Mouse (Mus musculus) mouse embryonic stem cell (cell line): ENCODE results near the gene Rhbg.

ENCODE experiments used
- in situ Hi-C, 2 experiments: fragments of 300-500 bp; cut with MboI; formaldehyde crosslinking; loops; 1 replicate in 1 of 2; 3 replicates in 1 of 2; pipeline ENCODE4 v1.14.3; 2019 to 2020; ENCODE audit warnings: low sequenced_read_pairs in 2 of 2, low pct_unique_long_range_greater_than_20kb in 1 of 2, mixed read lengths in 1 of 2; ENCODE audit not compliant: unreplicated experiment in 1 of 2

Gene Rhbg

DNA sequence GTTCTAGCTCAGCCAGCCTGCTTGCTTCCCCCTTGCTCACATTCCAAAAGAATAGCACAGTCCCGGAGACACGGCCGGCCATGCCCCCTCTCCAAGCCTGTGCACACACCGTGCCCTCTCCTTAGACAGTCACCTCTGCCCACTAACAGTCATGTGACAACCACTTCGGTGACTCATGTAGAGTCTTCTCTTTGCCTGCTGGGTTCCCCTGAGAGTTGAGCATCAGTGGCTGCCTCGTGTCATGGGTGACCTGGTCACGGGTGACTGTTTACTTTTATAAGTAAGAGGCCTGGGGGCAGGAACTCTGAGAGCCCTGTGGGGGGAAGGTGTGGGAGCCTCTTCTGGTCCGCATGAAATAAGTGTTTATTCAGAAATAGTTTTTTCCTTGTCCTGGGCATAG lies 20.5 kb downstream of the Rhbg start:
- in situ Hi-C loops: loop anchor here in 1 of 2 experiments (5.0 kb wide), 1 partner anchor 42 kb away; no protein-coding TSS in a partner anchor

DNA sequence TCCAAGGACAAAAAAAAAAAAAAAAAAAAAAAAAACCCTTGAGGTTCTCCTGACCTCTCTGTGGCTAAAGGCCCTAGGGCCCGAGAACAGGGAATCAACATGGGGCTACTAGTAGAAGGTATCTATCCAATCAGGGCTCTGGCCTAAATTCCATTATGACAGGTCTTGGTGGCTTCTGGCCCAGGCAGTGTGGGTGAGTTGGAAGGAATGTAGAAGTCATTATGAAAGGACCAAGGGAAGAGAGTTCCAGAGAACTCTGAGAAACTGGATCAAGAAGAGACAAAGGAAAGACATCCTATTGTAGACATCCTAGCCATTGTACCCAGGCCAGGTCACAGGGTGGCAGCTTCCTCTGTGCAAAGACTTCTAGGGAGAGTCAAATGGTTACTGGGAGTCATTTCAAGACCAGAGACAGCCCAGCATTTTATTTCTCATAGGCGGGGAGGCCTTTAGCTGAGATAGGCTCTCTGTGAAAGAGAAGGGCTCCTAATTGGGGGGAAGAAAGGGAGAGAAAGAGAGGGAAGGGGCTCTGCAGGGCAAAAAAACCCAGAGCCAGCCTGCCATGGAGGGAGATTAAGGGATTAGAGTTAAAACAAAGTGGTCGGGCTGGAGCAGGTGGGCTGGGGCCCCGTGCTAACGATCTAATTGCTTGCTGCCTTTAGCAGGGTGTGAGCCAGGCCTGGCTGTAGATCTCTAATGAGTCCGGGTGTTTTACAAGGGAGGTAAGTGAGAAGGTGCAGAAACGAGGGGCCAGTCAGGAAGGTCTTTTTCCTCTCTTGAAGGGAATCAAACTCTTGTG lies 21.5 kb downstream of the Rhbg start:
- in situ Hi-C loops: loop anchor here in 1 of 2 experiments (5.0 kb wide), 1 partner anchor 41 kb away; no protein-coding TSS in a partner anchor

DNA sequence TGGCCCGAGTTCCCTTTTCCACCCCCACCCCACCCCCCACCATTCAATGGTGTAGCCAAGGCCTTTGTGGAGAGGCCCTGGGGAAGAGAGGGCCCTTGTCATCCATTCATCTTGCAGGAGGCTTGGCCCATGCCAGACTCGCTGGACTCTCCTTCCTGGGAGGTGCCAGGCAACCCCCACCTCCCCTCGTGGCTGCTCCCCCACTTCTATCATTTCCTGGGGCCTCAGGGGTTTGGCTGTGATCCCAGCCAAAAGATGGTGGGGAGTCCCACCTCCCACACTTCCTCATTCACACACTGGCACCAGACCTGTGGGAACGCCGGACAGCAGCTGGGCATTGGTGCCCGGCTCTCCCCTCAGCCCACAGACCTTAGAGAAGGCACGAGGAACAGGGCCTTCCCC lies 22.2 kb downstream of the Rhbg start:
- in situ Hi-C loops: loop anchor here in 1 of 2 experiments (5.0 kb wide), 1 partner anchor 40 kb away; no protein-coding TSS in a partner anchor

DNA sequence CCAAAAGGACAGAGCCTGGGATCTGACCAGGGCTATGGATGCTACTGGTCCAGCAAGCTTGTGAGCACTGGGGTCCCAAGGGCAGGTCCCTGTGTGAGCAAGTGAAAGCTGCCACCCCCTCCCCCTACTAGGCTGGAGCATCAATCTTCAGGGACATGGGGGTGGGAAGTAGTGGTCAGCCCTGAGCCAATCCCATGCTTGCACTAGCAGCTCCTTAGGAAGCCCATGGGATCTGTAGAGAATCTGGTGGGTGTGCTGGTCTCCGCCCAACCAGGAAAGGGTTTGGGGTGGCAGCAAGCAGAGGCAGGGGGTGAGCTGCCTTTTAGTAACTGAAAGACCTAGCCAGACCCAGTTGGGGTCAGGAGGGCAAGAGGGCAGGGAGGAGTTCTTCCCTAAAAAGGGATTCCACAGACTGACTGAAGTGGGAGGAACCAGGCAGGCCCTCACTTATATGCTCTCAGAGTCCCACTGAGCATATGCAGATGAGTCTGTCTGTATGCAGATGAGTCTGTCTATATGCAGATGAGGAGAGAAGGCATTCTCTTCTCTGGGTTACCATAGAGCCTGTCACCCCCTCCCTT lies 23.4 kb downstream of the Rhbg start:
- in situ Hi-C loops: loop anchor here in 1 of 2 experiments (5.0 kb wide), 1 partner anchor 39 kb away; no protein-coding TSS in a partner anchor

DNA sequence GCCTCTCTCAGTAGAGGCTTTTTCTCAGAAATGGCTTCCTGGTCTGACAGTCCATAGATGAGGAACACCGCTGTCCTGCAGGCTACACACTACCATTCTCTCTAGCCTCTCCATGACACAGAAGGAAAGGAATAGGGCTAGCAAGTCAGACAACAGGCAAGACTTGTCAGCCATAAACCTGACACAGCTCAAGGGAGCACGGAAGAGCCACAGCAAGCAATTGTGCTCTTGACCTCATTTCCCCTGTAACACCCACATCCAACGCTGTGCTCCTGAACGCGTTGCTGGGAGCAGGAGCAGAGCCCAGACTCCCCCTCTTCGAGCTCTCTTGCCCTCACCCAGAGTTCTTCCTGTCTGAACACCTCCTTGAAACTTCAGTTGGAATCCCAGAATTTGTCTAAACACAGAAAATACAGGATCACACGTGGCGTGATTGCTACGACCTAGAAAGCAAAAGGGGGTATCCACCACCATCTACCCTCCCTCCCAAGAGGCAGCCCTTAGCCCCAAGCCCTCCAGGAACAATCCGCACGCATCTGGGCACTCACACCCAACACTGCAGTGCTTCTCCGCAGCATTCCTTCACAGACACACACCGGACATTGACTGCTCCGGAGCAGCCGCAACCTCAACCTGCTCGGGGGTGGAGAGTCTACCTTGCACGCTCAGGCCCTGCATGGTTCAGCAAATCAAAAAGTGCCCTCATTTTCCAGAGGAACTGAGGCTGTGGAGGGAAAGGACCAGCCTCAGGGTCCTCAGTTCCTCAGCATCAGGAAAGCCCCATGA lies 24.1 kb downstream of the Rhbg start:
- in situ Hi-C loops: loop anchor here in 1 of 2 experiments (5.0 kb wide), 1 partner anchor 38 kb away; no protein-coding TSS in a partner anchor

DNA sequence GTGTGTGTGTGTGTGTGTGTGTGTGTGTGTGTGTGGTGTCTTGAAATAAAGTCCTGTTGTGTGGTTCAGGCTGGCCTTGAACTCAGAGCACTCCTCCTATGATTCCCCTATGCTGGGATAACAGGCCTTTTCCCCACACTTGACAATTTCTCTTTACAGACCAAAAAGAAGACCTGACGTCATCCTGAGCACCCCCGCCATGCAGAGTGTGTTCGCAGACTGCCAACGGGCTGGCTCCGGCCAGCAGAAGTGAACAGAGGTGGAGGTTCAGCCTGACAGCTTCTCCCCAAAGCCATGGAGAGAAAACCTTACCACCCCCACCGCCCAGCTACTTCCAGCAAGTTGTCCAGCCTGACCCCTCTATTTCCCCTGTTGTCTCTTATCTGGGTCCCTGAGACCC lies 25.0 kb downstream of the Rhbg start:
- in situ Hi-C loops: no loop called here

DNA sequence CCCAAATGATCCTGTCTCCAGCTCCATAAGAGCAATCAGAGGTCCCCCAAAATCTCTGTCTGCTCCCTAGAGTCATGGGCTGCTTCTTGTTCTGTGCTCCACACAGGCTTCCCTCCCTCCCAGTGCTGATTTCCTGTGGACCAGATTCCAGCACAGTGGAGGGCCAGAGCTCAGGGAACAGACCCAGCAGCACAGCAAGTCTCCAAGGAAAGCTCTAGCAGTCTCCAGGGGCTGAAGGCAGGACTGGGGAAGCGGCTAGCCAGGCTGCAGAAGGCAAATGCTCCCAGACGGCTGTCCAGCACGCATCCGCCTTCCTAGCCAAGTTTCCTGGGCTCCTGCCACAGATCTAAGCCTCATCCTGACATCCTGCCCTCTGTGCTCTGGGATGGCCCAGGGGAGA lies 25.6 kb downstream of the Rhbg start:
- in situ Hi-C loops: no loop called here

DNA sequence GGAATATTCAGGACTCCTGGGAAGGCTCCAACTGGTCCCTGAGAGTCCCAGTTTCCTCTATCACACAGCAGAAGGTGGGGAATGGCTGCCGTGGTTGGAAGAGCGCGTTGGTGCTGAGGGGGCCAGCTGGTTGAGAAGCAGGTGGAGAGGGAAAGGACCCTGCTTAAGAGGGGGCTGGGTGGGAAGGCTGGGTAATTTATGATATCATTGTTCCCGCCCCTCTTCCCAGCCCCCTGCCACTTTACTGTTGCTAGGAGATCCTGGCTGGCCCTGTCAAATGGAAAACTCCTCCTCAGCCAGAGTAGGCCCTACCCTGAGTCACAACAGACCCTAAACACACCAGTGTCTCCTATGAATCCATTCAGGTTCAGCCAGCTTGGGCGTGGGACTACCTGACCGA lies 26.5 kb downstream of the Rhbg start:
- in situ Hi-C loops: no loop called here

DNA sequence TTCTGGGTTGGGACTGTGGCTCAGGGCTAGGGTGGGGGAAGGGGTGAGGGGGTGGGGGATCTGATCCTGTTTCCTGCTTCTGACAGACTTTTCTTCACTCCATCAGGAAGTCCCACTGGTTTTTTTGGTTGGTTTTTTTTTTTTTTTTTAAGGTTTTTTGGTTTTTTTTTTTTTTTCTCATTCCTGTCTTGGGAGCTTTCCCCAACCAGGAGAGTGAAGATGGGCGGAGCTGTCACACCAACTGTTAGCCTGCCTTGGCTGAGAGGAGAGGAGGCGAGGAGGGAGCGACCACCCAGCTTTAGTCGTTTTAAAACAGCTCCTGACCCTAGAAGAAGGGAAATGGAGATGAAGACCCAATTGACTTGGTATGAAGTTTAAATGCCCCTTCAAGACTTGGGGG lies 27.2 kb downstream of the Rhbg start:
- in situ Hi-C loops: no loop called here

DNA sequence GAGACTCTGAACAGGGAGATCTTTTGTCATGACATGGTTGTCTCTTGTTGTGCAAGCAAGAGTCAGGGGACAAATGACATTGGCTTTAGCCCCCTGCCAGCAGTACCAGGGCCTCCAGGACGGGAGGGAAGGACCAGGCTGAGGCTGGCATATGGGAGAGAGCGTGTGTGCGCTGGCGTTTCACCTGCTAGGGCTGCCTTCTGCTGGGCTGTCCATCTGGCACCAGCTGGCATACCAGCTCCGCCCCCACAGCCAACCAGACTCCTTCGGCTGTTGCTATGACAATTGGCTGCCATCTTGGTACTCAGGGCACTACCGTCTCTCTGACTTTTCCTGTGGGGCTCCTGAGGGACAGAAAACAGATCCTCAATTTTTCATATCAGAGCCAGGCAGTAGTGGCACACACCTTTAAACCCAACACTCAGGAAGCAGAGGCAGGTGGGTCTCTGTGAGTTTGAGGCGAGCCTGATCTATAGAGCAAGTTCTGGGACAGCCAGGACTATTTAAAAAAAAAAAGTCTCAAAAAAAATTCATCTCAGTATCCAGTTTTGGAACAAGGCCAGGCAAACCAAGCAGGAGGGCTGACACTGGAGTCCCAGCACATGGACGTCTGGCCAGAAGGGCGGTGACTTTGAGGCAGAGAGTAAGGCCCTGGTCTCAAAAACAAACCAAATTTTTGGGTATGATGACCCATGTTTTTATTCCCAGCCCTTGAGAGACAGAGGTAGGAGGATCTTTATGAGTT lies 28.2 kb downstream of the Rhbg start:
- in situ Hi-C loops: no loop called here

DNA sequence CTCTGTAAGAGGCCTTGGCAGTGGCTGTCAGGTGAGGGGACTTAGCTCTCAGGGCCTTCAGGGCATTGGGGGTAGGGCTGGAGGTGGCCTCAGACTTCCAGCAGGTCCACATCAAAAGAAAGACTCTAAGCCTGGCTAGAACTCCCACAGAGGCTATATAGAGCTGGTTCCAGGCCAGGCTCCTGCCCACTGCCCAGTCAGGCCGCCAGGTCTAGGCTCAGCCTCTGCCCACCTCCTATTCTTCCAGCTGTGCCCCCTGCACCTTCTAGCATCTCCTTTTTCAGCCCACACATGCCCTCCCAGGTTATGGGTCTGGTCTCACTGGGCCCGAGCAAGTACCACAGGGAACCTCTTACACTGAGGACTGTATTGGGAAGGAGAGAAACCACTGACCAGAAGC lies 29.6 kb downstream of the Rhbg start:
- in situ Hi-C loops: no loop called here

DNA sequence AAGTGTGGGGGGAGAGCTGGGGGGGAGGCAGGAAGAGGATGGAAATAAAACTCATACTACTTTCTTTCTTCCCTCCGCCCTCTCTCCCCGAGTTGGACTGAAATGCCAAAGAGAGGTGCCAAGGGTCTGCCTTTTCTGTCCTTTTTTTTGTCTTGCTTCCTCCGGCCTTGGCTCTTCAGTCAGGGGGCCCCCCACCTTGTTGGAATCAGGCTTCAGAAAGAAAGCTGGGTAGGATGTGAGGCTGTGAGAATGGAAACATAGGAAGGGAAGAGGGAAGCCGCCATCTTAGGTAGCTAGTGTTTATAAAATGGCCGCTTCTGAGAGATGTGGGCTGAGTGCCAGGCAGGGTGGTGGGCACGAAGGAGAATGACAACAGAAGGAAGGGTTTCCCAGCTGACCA lies 32.1 kb downstream of the Rhbg start:
- in situ Hi-C loops: no loop called here

DNA sequence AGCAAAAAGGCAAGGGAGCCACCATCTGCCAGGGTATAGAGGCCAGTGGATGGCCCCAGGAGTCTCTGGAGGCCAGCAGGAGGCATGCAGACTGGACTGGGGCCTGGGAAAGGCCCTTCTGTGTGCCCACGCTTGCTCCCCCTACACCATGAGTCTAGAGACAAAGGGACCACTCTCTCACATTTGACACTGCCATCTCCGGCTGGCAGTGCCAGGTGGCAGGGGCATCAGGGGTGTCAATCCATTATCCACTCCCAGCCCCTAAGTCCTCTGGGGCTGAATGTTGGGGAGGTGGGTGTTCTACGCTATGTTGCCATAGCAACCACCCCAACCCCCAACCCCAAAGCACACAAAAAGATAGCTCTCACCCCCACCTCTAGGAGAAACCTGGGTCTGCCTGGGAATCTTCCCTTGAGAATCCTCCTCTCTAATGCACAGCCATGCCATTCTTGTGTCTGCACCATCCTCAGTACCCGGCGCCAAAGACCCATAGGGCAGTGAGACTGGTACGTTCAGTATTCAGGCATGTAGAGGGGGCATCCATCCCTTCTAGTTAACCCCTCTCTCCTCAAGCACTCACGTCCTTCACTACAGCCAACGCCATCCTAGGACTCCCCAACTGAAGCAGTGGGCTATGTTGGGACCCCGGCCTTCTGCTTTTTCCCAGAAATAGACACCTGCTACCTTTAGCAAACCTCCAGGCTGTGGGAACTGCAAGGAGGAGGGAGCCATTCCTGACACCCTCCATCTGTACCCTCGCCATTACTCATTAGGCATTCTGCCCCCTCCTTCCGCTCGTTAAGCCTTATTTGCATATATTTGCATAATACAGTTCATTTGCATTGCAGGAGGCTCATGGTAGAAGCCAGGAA lies 32.8 kb downstream of the Rhbg start:
- in situ Hi-C loops: no loop called here

DNA sequence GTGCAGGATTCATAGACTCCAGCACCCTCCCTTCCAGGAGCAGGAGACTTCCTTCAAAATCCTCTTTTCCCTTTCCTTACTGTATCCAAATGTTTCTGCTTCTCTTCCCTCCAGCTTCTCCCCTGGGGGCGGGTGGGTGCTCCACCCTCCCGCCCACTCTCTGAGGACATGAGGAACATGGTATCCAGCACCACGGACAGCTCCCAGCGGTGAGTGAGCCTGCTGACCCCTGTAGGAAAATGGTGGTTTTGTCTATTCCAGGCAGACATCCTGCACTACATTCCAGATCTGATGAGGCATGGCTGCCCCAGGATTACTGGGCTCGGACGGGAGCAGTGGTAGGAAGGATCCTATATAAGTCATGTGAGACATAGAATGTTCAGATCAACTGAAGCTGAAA lies 33.7 kb downstream of the Rhbg start:
- in situ Hi-C loops: no loop called here

DNA sequence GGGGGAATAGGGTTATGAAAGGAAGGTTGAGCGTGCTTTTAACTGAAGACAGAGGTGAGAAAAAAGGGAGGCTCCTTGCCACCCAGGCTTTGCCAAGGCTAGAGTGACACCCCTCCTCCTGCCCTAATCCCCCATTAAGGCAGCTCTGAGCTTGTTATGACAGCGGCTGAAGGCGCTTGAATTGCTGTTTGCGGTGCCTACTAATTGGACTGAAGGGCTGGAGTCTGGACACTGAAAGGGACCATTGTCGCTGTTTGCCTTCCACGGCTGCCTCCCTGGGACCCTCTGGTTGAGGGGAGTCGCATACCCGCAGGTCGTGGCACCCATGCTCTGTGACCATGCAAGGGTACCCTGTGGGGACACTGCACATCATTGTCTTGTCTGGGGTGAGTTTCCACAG lies 34.6 kb downstream of the Rhbg start:
- in situ Hi-C loops: no loop called here

DNA sequence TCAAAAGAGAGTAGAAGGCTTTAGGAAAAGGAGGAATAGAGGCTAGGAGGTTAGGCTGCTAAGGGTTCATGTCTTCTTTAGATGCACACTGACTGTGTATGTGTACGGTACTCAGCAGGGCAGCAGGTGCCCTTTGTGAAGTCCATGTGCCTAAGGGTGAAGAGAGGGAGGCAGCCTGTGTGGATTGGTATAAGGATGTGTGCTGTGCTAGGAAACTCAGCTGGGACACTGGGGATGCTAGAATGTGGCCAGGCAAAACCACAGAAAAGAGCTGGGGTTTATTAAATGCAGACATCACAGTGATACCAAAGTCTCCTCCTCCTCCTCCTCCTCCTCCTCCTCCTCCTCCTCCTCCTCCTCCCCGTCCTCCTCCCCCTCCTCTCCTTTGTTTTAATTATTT lies 36.8 kb downstream of the Rhbg start:
- in situ Hi-C loops: no loop called here

DNA sequence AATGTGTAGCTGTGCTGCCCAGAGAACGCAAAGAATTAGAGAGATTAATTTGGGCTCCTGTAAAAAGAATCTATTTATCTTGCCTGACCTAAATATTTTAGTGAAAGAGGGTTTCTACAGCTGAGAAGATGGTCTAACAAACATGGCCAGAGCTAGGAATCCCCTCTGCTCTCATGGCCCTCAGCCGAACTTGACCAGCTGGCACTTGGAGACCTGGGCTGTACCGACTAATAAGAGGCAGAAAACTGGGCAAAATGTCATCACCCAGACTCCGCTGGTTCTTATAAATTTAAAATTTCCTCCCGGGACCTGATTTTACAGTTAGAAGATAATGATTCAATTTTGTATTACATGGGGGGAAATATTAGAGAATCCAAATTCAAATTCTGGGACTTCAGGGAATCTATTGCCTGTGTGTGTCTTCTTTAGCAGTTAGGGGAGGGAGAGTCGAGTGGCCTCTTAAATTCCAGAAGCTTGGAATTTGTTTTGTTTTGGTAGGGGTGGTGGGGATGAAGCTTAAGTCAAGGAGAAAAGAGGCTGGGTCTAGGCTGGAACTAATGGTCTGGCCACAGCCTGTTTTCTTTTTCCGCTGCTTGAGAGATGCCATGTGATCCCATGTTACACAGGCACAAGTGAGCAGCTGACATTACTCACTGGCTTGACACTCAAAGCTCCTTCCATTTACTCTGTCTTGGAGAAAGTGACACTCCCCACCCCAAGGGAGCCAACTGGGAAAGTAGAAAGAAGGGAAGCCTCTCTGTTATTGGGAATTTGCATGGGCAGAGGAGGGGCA lies 37.8 kb downstream of the Rhbg start:
- in situ Hi-C loops: no loop called here
